Mouse (Mus musculus) liver, adult 2 months (tissue): Measurements from ENCODE around the gene Gm29609.

ENCODE experiments used
- CTCF ChIP-seq: fragments of 200-500 bp; IDR thresholded peaks from 2 replicates; pipeline ENCODE4 v1.5.1; 2011; ENCODE audit warnings: low read depth, low read length, control low read depth
- POLR2A ChIP-seq: fragments of 200-500 bp; IDR thresholded peaks from 2 replicates; pipeline ENCODE4 v1.6.1; 2011; ENCODE audit warnings: low read length, control low read depth; ENCODE audit not compliant: insufficient read depth; ENCODE audit errors: extremely low read depth

DNA sequence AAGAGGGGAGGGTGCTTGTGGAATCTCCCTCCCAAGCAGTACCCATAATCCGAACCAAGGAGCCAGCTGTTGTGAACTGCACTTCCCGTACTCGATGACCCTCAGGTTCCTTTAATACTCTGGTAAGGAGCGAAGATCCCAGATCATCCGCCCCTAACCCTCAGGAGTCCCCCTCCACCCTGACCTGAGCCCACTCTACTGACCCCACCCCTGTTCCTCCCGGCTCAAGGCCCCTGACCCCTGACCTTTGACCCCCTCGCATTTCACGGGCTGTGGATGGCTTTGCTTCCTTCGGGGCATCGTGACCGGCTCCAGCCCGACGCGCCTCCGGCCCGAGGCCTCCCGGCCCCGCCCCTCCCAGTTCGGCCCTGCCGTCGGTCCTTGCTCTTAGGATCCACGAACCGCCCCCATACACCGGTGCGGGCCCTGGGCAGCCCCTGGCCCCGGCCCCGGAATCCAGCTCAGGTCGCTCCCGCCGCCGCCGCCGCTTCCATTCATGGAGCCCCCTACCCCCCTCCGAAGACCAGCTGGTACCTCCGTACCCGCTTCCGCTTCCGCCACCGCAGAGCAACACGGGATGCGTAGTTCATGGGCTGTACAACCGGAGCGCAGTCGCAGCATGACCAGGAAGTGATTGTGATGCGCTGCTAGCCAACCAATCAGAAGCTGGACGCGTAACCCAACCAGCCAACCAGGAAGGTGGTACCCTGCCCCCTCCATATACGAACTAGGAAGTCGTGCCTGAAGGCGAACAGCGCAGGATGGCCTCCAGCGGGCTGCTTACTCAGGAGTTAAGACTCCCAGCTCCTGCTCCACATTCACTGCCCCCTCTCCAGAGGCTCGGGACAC is 22.3 kb upstream of the Gm29609 start, which contains the start of gene Zfp513:
- TF ChIP-seq CTCF (no peak), POLR2A (peak; percentile 89; the same call in 1 of the 2 replicates)
